Mouse (Mus musculus): ENCODE results near the gene Eif3k. TPM values are rescaled to one million over a fixed set of nuclear protein-coding genes. Genes with fewer than 3 reads are reported as not detected.

The Eif3k gene
- polyA plus RNA-seq, 1 experiment: 17.8 TPM

GRCm38 (mm10) chr7:28950346-28951037 lies 31.2 kb downstream of the Eif3k start:
- TF ChIP-seq TAL1 (IDR thresholded peaks at IDR 0.05; ENCODE audit: low read length) (no peak), GATA1 (IDR thresholded peaks at IDR 0.05; ENCODE audit: low read length) (no peak)
- H3K27me3 ChIP-seq (ENCODE audit: control insufficient read depth): no peaks in the 10 kb centered on the region
- H3K4me1 ChIP-seq (ENCODE audit: control insufficient read depth): peaks cover 90% of the 10 kb centered on the region
- no peaks in the 10 kb centered on the region for H3K9me3 ChIP-seq (ENCODE audit: control insufficient read depth, low read length)
- H3K36me3 ChIP-seq (ENCODE audit: control insufficient read depth): peaks cover 89% of the 10 kb centered on the region
- no peak overlapping the region for H3K4me3 ChIP-seq (replicated peaks)

DNA sequence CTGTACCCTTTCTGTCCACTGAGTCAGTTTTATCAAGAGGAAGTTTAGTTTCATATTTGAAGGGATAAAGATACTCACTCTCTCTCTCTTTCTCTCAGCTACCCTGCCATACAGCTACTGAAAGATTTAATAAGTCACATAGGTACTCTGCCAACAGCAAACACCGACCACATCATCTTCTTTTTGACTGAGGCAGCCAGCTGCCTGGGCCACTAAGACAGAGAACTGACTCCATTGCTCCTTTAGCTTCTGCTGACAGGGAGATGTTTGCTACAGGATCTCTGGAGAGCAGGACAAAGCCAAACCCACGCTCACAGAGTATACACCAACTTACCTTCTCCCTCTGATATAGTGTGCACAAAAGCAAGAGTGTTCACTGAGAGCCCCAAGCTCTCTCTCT lies 32.4 kb downstream of the Eif3k start:
- Histone ChIP-seq H3K27me3 (ENCODE audit: control insufficient read depth) (no peaks in the 10 kb centered on the region), H3K4me1 (ENCODE audit: control insufficient read depth) (peaks cover 82% of the 10 kb centered on the region), H3K36me3 (ENCODE audit: control insufficient read depth) (peaks cover 88% of the 10 kb centered on the region), H3K4me3 (replicated peaks) (no peak overlapping the region), H3K9me3 (ENCODE audit: control insufficient read depth, low read length) (no peaks in the 10 kb centered on the region)
- TF ChIP-seq TAL1 (IDR thresholded peaks at IDR 0.05; ENCODE audit: low read length) (no peak), GATA1 (IDR thresholded peaks at IDR 0.05; ENCODE audit: low read length) (no peak)

GRCm38 (mm10) chr7:28948746-28949145 lies 32.9 kb downstream of the Eif3k start:
- Histone ChIP-seq H3K9me3 (ENCODE audit: control insufficient read depth, low read length) (no peaks in the 10 kb centered on the region), H3K4me3 (replicated peaks) (no peak overlapping the region), H3K4me1 (ENCODE audit: control insufficient read depth) (peaks cover 77% of the 10 kb centered on the region), H3K27me3 (ENCODE audit: control insufficient read depth) (no peaks in the 10 kb centered on the region), H3K36me3 (ENCODE audit: control insufficient read depth) (peaks cover 88% of the 10 kb centered on the region)
- TF ChIP-seq GATA1 (IDR thresholded peaks at IDR 0.05; ENCODE audit: low read length): no peak
- TF ChIP-seq TAL1 (IDR thresholded peaks at IDR 0.05; ENCODE audit: low read length): no peak

- no peaks in the 10 kb centered on the region for H3K9me3 ChIP-seq (ENCODE audit: control insufficient read depth, low read length)
- peaks cover 52% of the 10 kb centered on the region for H3K4me1 ChIP-seq (ENCODE audit: control insufficient read depth)
- peaks cover 93% of the 10 kb centered on the region for H3K36me3 ChIP-seq (ENCODE audit: control insufficient read depth)
- no peak overlapping the region for H3K4me3 ChIP-seq (replicated peaks)
- H3K27me3 ChIP-seq (ENCODE audit: control insufficient read depth): no peaks in the 10 kb centered on the region
- TF ChIP-seq TAL1 (IDR thresholded peaks at IDR 0.05; ENCODE audit: low read length): no peak
- no peak for TF ChIP-seq GATA1 (IDR thresholded peaks at IDR 0.05; ENCODE audit: low read length)
These were observed 35.4 kb downstream of the Eif3k start for GRCm38 (mm10) chr7:28946271-28946610.

DNA sequence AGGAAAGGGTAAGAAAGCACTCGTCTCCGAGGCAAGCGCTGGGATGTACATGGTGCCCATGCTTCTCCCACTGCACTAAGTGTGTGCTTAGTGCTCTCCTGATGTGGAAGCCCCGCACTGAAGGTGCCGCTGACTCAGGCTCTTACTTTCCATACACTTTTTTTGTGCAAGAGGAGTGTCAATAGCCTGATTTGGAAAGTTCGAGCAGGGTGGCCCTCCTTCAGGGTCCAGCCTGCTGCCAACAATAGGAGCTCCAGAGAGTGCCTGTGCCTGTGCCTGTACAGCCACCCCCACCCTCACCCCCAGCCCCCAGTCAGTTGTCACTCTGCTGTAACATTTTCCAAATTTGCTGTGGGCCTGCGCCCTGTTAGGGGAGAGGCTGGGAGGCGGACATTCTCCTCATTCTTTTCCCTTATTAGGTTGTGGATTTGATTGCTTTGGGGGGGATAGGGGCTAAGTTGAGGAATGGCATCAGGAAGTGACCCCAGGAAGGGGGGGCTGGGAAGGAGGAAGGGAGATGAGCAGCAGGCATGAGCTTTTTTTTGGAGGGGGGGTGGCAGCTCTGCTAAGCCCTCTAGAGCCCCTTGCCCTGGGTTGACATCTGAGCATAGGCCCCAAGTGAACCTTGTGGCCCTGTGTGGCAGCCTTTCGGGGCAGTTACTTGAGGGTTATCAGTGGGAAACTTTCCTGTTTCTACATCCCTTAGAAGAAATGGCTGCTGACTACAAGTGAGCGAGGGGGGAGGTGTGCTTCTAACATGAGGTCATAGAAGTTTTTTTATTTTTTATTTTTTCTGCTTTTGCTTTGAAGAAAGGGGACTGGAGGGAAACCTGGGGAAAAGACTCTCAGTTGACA lies 36.0 kb downstream of the Eif3k start:
- no peak for TF ChIP-seq TAL1 (IDR thresholded peaks at IDR 0.05; ENCODE audit: low read length)
- TF ChIP-seq GATA1 (IDR thresholded peaks at IDR 0.05; ENCODE audit: low read length): no peak
- H3K36me3 ChIP-seq (ENCODE audit: control insufficient read depth): peaks cover 93% of the 10 kb centered on the region
- H3K4me1 ChIP-seq (ENCODE audit: control insufficient read depth): peaks cover 48% of the 10 kb centered on the region
- H3K9me3 ChIP-seq (ENCODE audit: control insufficient read depth, low read length): no peaks in the 10 kb centered on the region
- no peaks in the 10 kb centered on the region for H3K27me3 ChIP-seq (ENCODE audit: control insufficient read depth)
- no peak overlapping the region for H3K4me3 ChIP-seq (replicated peaks)

GRCm38 (mm10) chr7:28944756-28945415 lies 36.8 kb downstream of the Eif3k start:
- Histone ChIP-seq H3K4me3 (replicated peaks) (no peak overlapping the region), H3K27me3 (ENCODE audit: control insufficient read depth) (no peaks in the 10 kb centered on the region), H3K4me1 (ENCODE audit: control insufficient read depth) (peaks cover 46% of the 10 kb centered on the region), H3K9me3 (ENCODE audit: control insufficient read depth, low read length) (no peaks in the 10 kb centered on the region), H3K36me3 (ENCODE audit: control insufficient read depth) (peaks cover 93% of the 10 kb centered on the region)
- TF ChIP-seq TAL1 (IDR thresholded peaks at IDR 0.05; ENCODE audit: low read length) (no peak), GATA1 (IDR thresholded peaks at IDR 0.05; ENCODE audit: low read length) (no peak)

DNA sequence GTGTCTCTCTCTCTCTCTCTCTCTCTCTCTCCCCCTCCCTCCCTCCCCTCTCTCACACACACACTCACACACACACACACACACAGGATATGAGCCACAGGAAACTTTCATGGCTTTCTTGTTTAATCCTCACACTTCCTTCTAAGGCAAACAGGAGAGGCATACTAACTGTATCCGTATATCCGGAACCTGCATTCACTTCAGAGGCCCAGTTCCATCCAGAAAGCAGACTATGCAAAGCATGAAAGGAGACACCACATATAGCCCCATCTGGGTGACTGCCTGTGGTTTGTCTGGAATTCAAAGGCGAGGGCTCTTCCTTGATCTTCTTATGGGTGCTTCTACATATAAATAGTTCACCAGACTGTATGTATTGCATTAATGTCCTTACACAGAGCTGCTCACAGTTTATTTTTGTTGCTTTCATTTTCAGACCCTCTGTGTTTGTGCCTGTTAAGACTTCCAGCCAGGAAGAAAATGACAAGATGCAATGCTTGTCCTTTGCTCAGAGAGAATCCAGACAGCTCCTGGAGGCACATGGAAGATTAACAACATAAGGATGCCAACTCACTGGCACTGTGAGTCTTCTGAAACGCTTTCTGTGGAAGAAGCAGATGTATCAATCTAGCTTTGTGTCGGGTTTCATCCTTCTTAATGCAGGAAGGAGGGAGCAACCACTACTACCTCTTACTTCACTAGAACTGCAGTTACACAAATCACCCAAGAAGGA lies 38.0 kb downstream of the Eif3k start:
- peaks cover 91% of the 10 kb centered on the region for H3K36me3 ChIP-seq (ENCODE audit: control insufficient read depth)
- TF ChIP-seq GATA1 (IDR thresholded peaks at IDR 0.05; ENCODE audit: low read length) (no peak), TAL1 (IDR thresholded peaks at IDR 0.05; ENCODE audit: low read length) (no peak)
- H3K27me3 ChIP-seq (ENCODE audit: control insufficient read depth): no peaks in the 10 kb centered on the region
- no peaks in the 10 kb centered on the region for H3K9me3 ChIP-seq (ENCODE audit: control insufficient read depth, low read length)
- peaks cover 45% of the 10 kb centered on the region for H3K4me1 ChIP-seq (ENCODE audit: control insufficient read depth)
- H3K4me3 ChIP-seq (replicated peaks): no peak overlapping the region

DNA sequence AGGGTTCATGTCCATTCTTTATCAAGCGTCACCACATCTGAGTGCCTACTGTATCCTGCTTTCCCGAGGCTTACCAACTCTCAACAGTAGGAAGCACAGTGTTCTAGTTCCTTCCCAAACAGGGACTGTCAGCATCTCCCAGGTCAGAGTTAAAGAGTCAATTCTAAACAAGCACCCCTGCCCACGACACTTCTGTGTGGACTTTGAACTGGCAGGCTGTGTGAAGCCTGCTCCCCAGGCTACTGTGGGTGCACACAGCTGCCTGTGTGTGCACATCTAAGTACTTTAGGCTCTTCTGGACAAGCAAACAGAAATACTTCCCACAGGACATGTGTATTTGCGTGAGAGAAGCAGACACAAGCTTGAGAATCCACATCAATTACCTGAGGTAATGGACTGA lies 40.1 kb downstream of the Eif3k start:
- Histone ChIP-seq H3K36me3 (ENCODE audit: control insufficient read depth) (peaks cover 89% of the 10 kb centered on the region), H3K9me3 (ENCODE audit: control insufficient read depth, low read length) (no peaks in the 10 kb centered on the region), H3K4me3 (replicated peaks) (no peak overlapping the region), H3K4me1 (ENCODE audit: control insufficient read depth) (peaks cover 46% of the 10 kb centered on the region), H3K27me3 (ENCODE audit: control insufficient read depth) (no peaks in the 10 kb centered on the region)
- TF ChIP-seq GATA1 (IDR thresholded peaks at IDR 0.05; ENCODE audit: low read length): no peak
